Mouse (Mus musculus) midbrain, embryonic 12.5 days (tissue): ENCODE results near the gene Zfp609. TPM values are rescaled to one million over a fixed set of nuclear protein-coding genes. Genes with fewer than 3 reads are reported as not detected.
A peak's percentile ranks its signal among the peaks of the same experiment; 100 is the strongest.
"Not testable (repeated sequence)": the region's sequence is repeated elsewhere in the genome, so short reads cannot be mapped to it uniquely, and the experiment has no call there.

Source experiments
- ATAC-seq: fragments of 200-750 bp; cut with Nextera tagmentation; 2 replicates; pipeline ENCODE4 v1.8.0; 2017; ENCODE audit warnings: low read depth, moderate TSS enrichment, moderate library complexity; ENCODE audit not compliant: low FRiP score
- H3K27ac ChIP-seq: fragments of 300-500 bp; sonication (generic); replicated peaks from 2 replicates; pipeline ENCODE4 v1.5.1; 2016; ENCODE audit warnings: mild to moderate bottlenecking
- H3K27me3 ChIP-seq: fragments of 300-500 bp; sonication (generic); 2 replicates; pipeline ENCODE4 v1.6.1; 2016; ENCODE audit warnings: mild to moderate bottlenecking
- H3K36me3 ChIP-seq: fragments of 300-500 bp; sonication (generic); 2 replicates; pipeline ENCODE4 v1.6.1; 2016
- H3K4me1 ChIP-seq: fragments of 300-500 bp; sonication (generic); 2 replicates; pipeline ENCODE4 v1.6.1; 2016
- H3K4me2 ChIP-seq: fragments of 300-500 bp; sonication (generic); replicated peaks from 2 replicates; pipeline ENCODE4 v1.6.1; 2016; ENCODE audit warnings: mild to moderate bottlenecking, moderate library complexity
- H3K4me3 ChIP-seq: fragments of 300-500 bp; sonication (generic); 2 replicates; pipeline ENCODE4 v1.5.1; 2016; ENCODE audit warnings: mild to moderate bottlenecking
- H3K9ac ChIP-seq: fragments of 300-500 bp; sonication (generic); replicated peaks from 2 replicates; pipeline ENCODE4 v1.6.1; 2016; ENCODE audit warnings: mild to moderate bottlenecking, moderate library complexity
- H3K9me3 ChIP-seq: fragments of 300-500 bp; sonication (generic); 2 replicates; pipeline ENCODE4 v1.6.1; 2016; ENCODE audit warnings: mild to moderate bottlenecking
- WGBS: fragments of 180-500 bp; shearing (Covaris S2); methylation state at CpG from one replicate; pipeline ENCODE4 v1.1.7; 2016; 5-methylcytosine and 5-hydroxymethylcytosine counted together
- polyA plus RNA-seq: library from polyadenylated mRNA; unstranded; fragments of >200 nt; fragmentation: Nextera tagmentation; extraction: Ambion mirVana; gene quantifications from 2 replicates; pipeline ENCODE4 v1.2.1, GENCODE M21; 2016

The Zfp609 gene
- polyA plus RNA-seq, 1 experiment from 2014 or later, result 12.0 TPM

- ATAC-seq, result no peak
- Histone ChIP-seq H3K4me3 (no peak overlapping the region), H3K36me3 (peaks cover 4% of the 10 kb centered on the region; the same call in 1 of the 2 replicates), H3K9me3 (no peaks in the 10 kb centered on the region), H3K4me1 (peaks cover 42% of the 10 kb centered on the region), H3K27me3 (no peaks in the 10 kb centered on the region), H3K9ac (no peak overlapping the region), H3K4me2 (no peak overlapping the region), H3K27ac (peak overlapping the region; percentile 61)
- WGBS, result 49% methylated on average over 8 of the region's 8 CpGs
These were observed 40.2 kb downstream of the Zfp609 start for GRCm38 (mm10) chr9:65786885-65787787.

- no peak overlapping the region for H3K4me3 ChIP-seq
- no peak overlapping the region for H3K9ac ChIP-seq
- H3K27ac ChIP-seq, result no peak overlapping the region
- WGBS, result 85% methylated on average over 4 of the region's 4 CpGs
- no peak for ATAC-seq
- H3K4me1 ChIP-seq, result peaks cover 29% of the 10 kb centered on the region
- no peaks in the 10 kb centered on the region for H3K27me3 ChIP-seq
- H3K9me3 ChIP-seq, result no peaks in the 10 kb centered on the region
- peaks cover 4% of the 10 kb centered on the region; the same call in 1 of the 2 replicates for H3K36me3 ChIP-seq
- no peak overlapping the region for H3K4me2 ChIP-seq
These were observed 41.5 kb downstream of the Zfp609 start for GRCm38 (mm10) chr9:65785772-65786368.

GRCm38 (mm10) chr9:65779619-65780018, 47.7 kb downstream of the Zfp609 start:
- WGBS, result 98% methylated on average over 3 of the region's 3 CpGs
- not testable (repeated sequence) for H3K4me2 ChIP-seq, H3K9me3 ChIP-seq, H3K27me3 ChIP-seq, H3K36me3 ChIP-seq, ATAC-seq, H3K27ac ChIP-seq, H3K9ac ChIP-seq, H3K4me3 ChIP-seq
- H3K4me1 ChIP-seq, result peaks cover 21% of the 10 kb centered on the region

- no peak for ATAC-seq
- 13% methylated on average over 1 of the region's 1 CpGs for WGBS
- H3K27ac ChIP-seq, result no peak overlapping the region
- no peak overlapping the region for H3K9ac ChIP-seq
- no peaks in the 10 kb centered on the region for H3K27me3 ChIP-seq
- no peak overlapping the region for H3K4me3 ChIP-seq
- no peak overlapping the region for H3K4me2 ChIP-seq
- H3K4me1 ChIP-seq, result peaks cover 16% of the 10 kb centered on the region
- H3K36me3 ChIP-seq, result 0 out of 2 replicates have a peak, but pooled peaks cover 5% of the 10 kb centered on the region
- H3K9me3 ChIP-seq, result no peaks in the 10 kb centered on the region
These were observed 50.4 kb downstream of the Zfp609 start for GRCm38 (mm10) chr9:65776874-65777432.

- Histone ChIP-seq H3K36me3 (0 out of 2 replicates have a peak, but pooled peaks cover 5% of the 10 kb centered on the region), H3K4me1 (peaks cover 21% of the 10 kb centered on the region), H3K4me3 (no peak overlapping the region), H3K27me3 (no peaks in the 10 kb centered on the region), H3K9ac (no peak overlapping the region), H3K9me3 (no peaks in the 10 kb centered on the region), H3K27ac (no peak overlapping the region), H3K4me2 (no peak overlapping the region)
- WGBS, result 9% methylated on average over 8 of the region's 8 CpGs
- no peak for ATAC-seq
These were observed 51.1 kb downstream of the Zfp609 start for GRCm38 (mm10) chr9:65776137-65776872.

- 0 out of 2 replicates have a peak, but pooled peaks cover 5% of the 10 kb centered on the region for H3K36me3 ChIP-seq
- 97% methylated on average over 7 of the region's 7 CpGs for WGBS
- no peak for ATAC-seq
- no peak overlapping the region for H3K4me2 ChIP-seq
- H3K9ac ChIP-seq, result no peak overlapping the region
- no peaks in the 10 kb centered on the region for H3K27me3 ChIP-seq
- peaks cover 26% of the 10 kb centered on the region for H3K4me1 ChIP-seq
- H3K27ac ChIP-seq, result no peak overlapping the region
- no peaks in the 10 kb centered on the region for H3K9me3 ChIP-seq
- no peak overlapping the region for H3K4me3 ChIP-seq
These were observed 53.6 kb downstream of the Zfp609 start for GRCm38 (mm10) chr9:65773783-65774182.

- Histone ChIP-seq H3K4me1 (peaks cover 13% of the 10 kb centered on the region), H3K27ac (no peak overlapping the region), H3K4me3 (no peak overlapping the region), H3K9me3 (no peaks in the 10 kb centered on the region), H3K27me3 (no peaks in the 10 kb centered on the region), H3K36me3 (0 out of 2 replicates have a peak, but pooled peaks cover 5% of the 10 kb centered on the region), H3K4me2 (no peak overlapping the region), H3K9ac (no peak overlapping the region)
- 17% methylated on average over 11 of the region's 11 CpGs for WGBS
- no peak for ATAC-seq
These were observed 56.2 kb downstream of the Zfp609 start for GRCm38 (mm10) chr9:65771011-65771664.

- no peaks in the 10 kb centered on the region; the same call in 1 of the 2 replicates for H3K4me1 ChIP-seq
- 96% methylated on average over 4 of the region's 4 CpGs for WGBS
These were observed 64.6 kb downstream of the Zfp609 start for GRCm38 (mm10) chr9:65762728-65763127.

GRCm38 (mm10) chr9:65759992-65760391, 67.4 kb downstream of the Zfp609 start:
- H3K9ac ChIP-seq, result no peak overlapping the region
- peaks cover 8% of the 10 kb centered on the region; the same call in 1 of the 2 replicates for H3K4me1 ChIP-seq
- 83% methylated on average over 8 of the region's 8 CpGs for WGBS
- ATAC-seq, result no peak
- H3K36me3 ChIP-seq, result no peaks in the 10 kb centered on the region
- H3K27ac ChIP-seq, result no peak overlapping the region
- H3K9me3 ChIP-seq, result no peaks in the 10 kb centered on the region
- H3K4me2 ChIP-seq, result no peak overlapping the region
- no peak overlapping the region for H3K4me3 ChIP-seq
- no peaks in the 10 kb centered on the region for H3K27me3 ChIP-seq

More at GRCm38 (mm10) chr9:65762728-65763127, 64.6 kb downstream of the Zfp609 start:
- H3K27ac ChIP-seq, result no peak overlapping the region
- H3K36me3 ChIP-seq, result no peaks in the 10 kb centered on the region
- no peak for ATAC-seq
- H3K9ac ChIP-seq, result no peak overlapping the region
- no peak overlapping the region for H3K4me3 ChIP-seq
- no peaks in the 10 kb centered on the region for H3K9me3 ChIP-seq
- no peak overlapping the region for H3K4me2 ChIP-seq
- H3K27me3 ChIP-seq, result no peaks in the 10 kb centered on the region

- no peak for ATAC-seq
- Histone ChIP-seq H3K9me3 (no peaks in the 10 kb centered on the region), H3K27me3 (no peaks in the 10 kb centered on the region), H3K4me2 (no peak overlapping the region), H3K27ac (no peak overlapping the region), H3K4me3 (no peak overlapping the region), H3K4me1 (peaks cover 8% of the 10 kb centered on the region; the same call in 1 of the 2 replicates), H3K9ac (no peak overlapping the region), H3K36me3 (no peaks in the 10 kb centered on the region)
- WGBS, result 93% methylated on average over 5 of the region's 5 CpGs
These were observed 68.1 kb downstream of the Zfp609 start for GRCm38 (mm10) chr9:65759256-65759655.

GRCm38 (mm10) chr9:65757826-65758225, 69.5 kb downstream of the Zfp609 start:
- Histone ChIP-seq H3K9ac (no peak overlapping the region), H3K27me3 (no peaks in the 10 kb centered on the region), H3K36me3 (no peaks in the 10 kb centered on the region; the same call in 1 of the 2 replicates), H3K4me1 (peaks cover 8% of the 10 kb centered on the region; the same call in 1 of the 2 replicates), H3K4me3 (no peak overlapping the region), H3K27ac (no peak overlapping the region), H3K4me2 (no peak overlapping the region), H3K9me3 (no peaks in the 10 kb centered on the region)
- WGBS, result 75% methylated on average over 3 of the region's 3 CpGs
- ATAC-seq, result no peak
